Mouse (Mus musculus): Measurements from ENCODE around the gene Cfap54.

- TF ChIP-seq CTCF (IDR thresholded peaks at IDR 0.05; ENCODE audit: borderline replicate concordance, extremely low read depth, insufficient read depth, insufficient read length) (no peak), POLR2A (IDR thresholded peaks at IDR 0.05; ENCODE audit: borderline replicate concordance, extremely low read depth, insufficient read depth, insufficient read length, poor library complexity, severe bottlenecking) (no peak)
Observed at GRCm38 (mm10) chr10:92907246-92907645, 174.2 kb downstream of the Cfap54 start.

Measured in brain, embryonic 14.5 days (tissue).